Mouse (Mus musculus): ENCODE results near the gene Tacc2.

Gene Tacc2

DNA sequence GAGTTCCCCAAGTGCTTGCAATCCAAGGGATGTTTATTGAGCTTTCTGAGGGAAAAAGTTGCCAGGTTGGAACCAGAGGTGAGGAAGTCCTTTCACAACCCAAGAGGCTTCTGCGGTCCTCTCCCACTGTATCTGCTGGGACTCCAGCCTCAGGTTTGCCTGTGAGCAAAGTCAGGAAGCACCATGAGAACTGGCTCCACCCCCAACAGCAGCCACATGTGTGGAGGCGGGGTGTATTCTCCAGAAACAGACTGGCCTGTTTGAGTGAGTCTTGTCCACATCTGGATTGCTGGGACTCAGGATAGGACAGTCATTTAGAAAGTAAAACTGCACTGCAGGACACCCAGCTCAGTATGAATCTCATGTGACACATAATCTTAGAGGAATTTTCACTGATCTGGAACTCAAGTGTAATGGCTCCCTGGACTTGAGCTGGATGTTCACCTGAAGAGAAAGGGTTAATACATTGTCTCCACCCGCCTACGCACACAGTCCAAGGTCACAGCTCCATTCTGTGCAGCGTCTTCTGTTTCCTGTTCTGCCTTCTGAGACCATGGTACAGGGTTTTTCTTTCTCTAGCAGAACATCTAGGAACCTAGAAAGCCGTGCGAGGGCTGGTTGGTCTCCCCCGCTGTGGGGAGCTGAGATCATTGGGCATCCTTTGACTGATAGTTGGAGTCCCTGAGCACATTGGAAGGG, 149.6 kb downstream of the Tacc2 start:
- DNase-seq (ENCODE audit: low spot score), result peak; percentile 21

DNA sequence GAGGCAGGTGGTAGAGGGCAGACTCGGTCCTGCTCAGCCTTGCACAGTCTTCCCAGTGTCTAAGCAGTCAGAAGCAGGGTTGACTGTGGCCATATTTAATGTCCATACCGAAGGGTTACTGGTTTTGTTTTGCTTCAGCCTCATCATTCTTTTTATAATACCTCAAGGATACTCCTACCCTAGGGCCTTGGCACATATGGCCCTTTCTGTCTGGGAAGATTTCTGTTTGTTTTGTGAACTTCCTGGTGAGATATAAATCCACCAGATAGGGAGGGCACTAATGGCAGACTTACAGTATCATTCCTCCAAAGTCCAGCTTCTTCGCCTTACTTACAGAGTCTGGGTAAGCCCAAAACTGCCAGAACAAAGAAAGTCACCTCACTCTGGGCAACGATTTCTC, 150.3 kb downstream of the Tacc2 start:
- DNase-seq (ENCODE audit: low spot score), result no peak

GRCm38 (mm10) chr7:130731792-130732191, 154.6 kb downstream of the Tacc2 start:
- DNase-seq (ENCODE audit: low spot score), result no peak

- no peak for DNase-seq (ENCODE audit: low spot score)
These were observed 155.7 kb downstream of the Tacc2 start for GRCm38 (mm10) chr7:130732908-130733307.

GRCm38 (mm10) chr7:130733423-130733822, 156.2 kb downstream of the Tacc2 start:
- no peak for DNase-seq (ENCODE audit: low spot score)

DNA sequence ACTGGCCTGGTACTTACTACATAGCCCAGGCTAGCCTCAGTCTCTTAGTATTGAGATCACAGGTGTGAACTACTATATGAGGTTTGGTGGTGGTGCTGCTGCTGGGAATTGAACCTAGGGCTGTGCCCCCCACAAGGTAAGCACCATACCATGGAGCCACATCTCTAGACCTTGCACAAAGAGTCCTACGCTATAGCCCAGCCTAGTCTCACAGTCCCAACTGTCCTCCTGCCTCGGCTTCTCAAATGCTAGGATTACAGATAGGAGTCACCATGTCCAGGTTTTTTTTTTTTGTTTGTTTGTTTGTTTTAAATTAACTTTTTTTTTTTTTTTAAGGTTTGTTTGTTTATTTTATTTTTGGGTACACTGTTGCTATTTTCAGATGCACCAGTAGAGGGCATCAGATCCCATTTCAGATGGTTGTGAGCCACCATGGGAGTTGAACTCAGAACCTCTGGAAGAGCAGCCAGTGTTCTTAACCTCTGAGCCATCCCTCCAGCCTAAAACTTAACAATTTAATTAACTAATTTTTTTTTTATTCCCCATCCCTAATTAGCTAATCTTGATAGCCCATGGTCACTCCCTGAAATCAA, 157.1 kb downstream of the Tacc2 start:
- no peak for DNase-seq (ENCODE audit: low spot score)

- no peak for DNase-seq (ENCODE audit: low spot score)
These were observed 163.9 kb downstream of the Tacc2 start for GRCm38 (mm10) chr7:130741099-130741498.

DNA sequence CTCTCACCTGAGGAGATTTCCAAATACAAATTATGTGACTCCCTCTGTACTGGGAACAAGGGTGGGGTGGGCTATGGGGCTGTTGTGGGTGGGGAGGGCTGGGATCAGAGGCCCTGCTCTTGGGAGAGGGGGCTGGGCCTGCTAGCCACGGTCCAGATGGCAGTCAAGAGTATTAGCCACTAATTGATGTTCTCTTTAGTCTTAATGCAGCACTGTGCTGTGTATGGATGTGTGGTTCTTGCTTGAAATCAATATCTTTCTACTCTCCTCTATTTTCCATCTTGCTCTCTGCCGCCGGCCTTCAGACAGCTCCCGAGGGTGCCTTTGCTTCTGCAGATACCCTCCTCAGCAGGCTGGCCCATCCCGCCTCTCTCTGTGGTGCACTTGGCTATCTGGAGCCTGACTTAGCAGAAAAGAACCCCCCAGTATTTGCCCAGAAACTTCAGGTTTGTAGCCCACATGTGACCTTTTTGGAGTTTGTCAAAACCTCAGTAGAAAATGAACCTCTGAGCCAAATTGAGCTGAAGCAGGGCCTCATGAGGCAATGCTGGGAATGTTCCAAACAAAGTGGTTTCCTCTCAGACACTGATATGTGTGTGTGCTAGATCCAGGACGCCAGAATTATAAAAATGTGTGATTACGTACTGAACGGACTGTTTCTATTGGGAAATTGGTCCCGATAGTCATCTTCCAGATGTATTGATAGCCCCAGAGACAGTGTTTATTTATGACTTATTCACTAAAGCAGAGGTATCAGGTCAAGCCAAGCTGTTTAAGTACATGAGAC, 166.2 kb downstream of the Tacc2 start:
- no peak for DNase-seq (ENCODE audit: low spot score)

- no peak for DNase-seq (ENCODE audit: low spot score)
These were observed 171.9 kb downstream of the Tacc2 start for GRCm38 (mm10) chr7:130749165-130749564.

GRCm38 (mm10) chr7:130750752-130751490, 173.7 kb downstream of the Tacc2 start:
- no peak for DNase-seq (ENCODE audit: low spot score)

DNA sequence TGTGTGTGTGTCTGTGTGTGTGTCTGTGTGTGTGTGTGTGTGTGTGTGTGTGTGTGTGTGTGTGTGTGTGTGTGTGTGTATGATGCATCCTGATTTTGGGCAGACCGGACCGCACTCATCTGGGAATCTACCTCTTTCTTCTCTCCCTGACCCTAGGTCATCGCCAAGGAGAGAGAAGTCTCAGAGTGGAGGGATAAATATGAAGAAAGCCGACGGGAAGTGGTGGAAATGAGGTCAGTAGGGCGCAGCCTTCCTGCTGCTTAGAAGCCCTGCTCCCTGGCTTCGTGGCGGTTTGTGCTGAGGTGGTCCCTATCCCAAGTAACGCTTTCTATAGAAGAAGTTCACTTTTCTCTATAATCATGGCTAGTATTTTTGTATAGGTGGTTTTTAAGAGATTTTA, 174.4 kb downstream of the Tacc2 start:
- no peak for DNase-seq (ENCODE audit: low spot score)

GRCm38 (mm10) chr7:130754790-130755189, 177.6 kb downstream of the Tacc2 start:
- DNase-seq (ENCODE audit: low spot score), result no peak

DNA sequence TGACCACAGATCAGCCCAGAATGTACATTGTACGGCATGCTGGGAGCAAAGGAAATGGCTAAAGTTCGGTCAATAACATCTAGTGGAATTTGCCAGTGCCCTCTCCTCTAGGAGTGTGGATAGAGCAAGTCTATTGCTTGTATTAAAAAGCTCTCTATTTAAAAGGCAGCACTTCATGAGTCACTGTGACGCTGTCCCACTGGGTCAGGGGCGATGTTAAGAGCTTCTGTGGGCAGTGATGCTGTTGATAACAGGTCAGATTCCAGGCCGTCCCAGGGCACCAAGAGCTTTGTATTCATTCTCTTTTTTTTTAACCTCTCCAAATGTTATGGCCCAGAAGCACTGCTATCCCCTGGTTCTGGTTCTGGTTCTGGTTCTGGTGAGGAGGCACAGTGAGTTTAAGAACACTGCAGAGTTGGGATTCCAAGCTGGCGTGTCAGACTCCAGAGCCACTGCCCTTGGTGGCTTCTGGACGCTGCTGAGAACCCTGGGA, 179.2 kb downstream of the Tacc2 start:
- DNase-seq (ENCODE audit: low spot score), result no peak

- DNase-seq (ENCODE audit: low spot score), result no peak
These were observed 180.2 kb downstream of the Tacc2 start for GRCm38 (mm10) chr7:130757326-130757865.

DNA sequence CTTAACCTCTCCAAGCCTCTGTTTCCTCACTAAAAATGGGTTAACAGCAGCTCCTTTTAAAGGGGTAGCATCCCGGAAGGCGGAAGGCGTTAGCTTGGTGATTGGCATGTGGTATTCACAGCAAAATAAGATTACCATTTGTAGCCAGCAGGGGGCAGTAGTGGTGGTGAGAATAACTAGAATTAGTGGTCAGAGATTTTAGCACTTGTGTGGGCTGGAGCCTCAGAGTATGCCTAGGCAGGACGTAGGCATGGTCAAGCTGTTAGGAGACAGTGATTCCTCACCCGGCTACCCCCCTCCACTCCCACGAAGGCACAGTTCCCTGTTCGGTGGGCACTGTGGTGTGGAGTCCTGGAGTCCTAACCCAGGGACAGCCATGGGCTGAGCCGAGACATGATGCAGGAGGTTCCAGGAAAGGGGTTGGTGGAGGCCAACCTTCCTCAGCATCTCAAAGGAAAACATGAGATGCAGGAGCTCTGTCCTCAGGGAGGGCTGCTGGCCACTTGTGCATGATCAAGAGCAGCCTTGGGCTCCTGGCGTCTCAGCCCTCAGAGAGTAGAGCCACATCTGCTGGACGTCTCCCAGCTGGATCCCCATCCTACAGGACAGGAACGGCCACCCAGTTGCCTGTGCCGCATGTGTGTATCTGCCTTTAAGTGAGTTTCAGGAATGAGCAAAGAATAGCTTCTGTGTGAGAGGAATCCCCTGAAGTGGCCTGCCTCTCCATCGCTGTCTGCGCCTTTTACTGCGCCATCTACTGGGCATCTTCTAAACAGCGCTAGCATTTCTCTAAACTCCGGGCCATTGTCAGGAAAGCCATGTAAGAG, 185.0 kb downstream of the Tacc2 start:
- peak; percentile 46 for DNase-seq (ENCODE audit: low spot score)

DNA sequence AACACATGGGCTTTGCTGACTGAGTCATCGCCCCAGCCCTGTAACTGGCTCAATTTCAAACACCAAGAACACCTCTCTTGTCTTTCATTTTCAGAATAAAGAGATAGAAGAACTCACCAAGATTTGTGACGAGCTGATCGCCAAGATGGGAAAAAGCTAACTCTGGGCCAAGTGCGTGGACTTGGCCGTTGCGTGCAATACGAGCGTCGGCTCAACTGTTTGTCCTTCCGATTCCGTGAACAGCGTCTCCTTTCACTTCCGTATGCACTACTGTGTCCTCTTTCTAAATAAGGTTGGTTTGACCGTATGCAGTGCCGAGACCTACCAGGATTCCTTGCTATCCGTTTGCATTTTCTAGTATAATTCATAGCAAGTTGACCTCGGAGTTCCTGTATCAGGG, 186.9 kb downstream of the Tacc2 start:
- no peak for DNase-seq (ENCODE audit: low spot score)

DNA sequence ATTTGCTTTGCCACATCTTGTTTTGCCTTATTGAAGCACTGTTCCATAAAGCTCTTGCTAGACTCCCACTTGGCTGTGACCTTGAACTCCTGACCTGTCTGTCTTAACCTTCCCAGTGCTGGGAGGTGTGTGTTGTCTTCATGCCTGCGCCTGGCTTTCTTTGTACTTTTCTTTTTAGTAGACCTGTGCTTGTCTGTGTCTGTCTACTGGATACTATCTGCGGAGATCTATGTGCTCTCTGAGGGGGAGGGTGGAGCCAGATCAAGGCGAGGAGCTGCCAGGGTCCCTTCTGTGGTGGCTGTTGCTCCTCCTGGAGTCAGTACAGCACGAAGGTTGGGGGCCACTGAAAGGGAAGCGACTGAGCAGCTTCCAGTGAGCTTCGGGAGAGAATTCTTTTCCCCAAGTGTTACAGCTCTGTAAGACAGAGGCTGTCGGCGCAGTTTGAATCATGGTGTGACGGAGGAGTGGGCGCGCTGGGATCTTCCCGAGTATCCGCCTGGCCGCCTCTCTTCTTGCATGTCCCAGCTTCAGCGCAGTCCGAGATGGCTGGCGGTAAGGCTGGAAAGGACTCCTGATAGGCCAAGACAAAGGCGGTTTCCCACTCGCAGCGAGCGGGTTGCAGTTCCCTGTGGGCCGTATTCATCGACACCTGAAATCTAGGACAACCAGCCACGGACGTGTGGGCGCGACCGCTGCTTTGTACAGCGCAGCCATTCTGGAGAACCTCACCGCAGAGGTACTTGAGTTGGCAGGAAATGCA, 189.4 kb downstream of the Tacc2 start:
- no peak for DNase-seq (ENCODE audit: low spot score)

GRCm38 (mm10) chr7:130768151-130768550, 190.9 kb downstream of the Tacc2 start:
- no peak for DNase-seq (ENCODE audit: low spot score)

- peak; percentile 75 for DNase-seq (ENCODE audit: low spot score)
These were observed 193.5 kb downstream of the Tacc2 start for GRCm38 (mm10) chr7:130770707-130771106.

DNA sequence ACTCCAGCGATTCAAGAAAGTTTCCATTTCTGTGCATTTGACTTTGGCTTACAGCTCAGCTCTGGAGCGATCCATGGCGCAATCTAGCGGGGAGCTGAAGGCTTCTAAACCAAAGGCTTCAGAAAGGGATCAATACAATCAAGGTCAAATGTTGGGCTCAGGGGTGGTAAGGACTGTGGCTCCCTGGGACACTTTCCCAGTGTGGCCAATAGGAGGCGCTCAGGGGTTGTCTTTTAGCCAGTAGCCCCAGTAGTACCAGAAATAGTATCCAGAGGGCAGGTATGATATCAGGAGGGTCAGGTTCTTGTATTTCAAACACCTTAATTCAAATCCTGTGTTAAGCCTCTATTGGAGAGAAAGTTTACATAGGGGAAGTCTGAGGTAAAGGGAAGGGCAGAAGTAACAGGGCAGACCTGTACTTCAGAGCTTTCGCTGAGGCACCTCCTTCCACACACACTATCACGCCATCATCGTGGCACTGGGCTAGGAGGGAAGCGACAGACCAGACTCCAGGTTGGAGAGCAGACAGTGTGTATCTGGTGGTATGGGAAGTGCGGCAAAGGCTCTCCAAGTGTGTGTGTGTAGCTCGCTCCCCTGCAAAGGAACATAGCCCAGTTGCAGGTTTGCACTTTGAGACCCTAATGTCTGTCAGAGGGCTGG, 196.1 kb downstream of the Tacc2 start:
- DNase-seq (ENCODE audit: low spot score), result peak; percentile 64

All from ovary, postnatal 36 days (tissue).